In the genomic region with DNA sequence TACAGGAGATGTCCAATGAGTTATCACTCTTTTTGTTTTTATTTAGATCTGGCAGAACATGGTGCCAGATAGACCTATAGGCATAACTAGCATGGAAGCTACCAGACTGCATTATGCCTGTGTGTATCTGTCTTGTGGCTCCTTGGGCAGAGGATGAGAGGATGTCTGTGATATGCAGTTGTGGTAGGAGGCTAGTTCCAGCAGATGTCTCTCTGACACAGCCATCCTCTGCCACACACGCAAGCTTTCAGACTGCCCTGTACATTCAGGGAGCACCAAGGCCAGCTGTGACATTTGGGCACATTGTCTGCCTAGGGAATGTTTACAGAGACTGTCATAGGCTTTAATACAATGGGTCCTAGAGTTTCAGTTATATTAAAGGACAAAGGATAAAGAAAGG, we compare ENCODE assay signal across 20 mouse cellular contexts.
DNase-seq lines count a peak whose midpoint lies in the region; ATAC-seq lines count a peak whose summit lies in the region.
"Had no signal": no experiment of that assay in that cellular context is flagged by ENCODE, and none has a peak within 500 bp of the region (broad histone marks: within the 10 kb centered on the region; RNA-seq: fewer than 3 reads in every experiment).

No protein-coding gene starts in this region.

- H3K27me3 ChIP-seq in hindbrain, embryonic 15.5 days, result no peaks in the 10 kb centered on the region
- H3K27me3 ChIP-seq in hindbrain, embryonic 14.5 days (ENCODE audit: control insufficient read depth, insufficient read depth, low read length), result no peaks in the 10 kb centered on the region
- H3K27me3 ChIP-seq: hindbrain, embryonic 12.5 days had no signal

- intact Hi-C loops in left cerebral cortex, postnatal 14 days (cut with DNase I), result no loop called here
- intact Hi-C loops in left cerebral cortex, postnatal 10 days (cut with DNase I), result no loop called here

- 61% methylated on average over 1 of the region's 1 CpGs for WGBS in hindbrain, embryonic 15.5 days
- 65% methylated on average over 1 of the region's 1 CpGs for WGBS in hindbrain, embryonic 14.5 days

- no peak overlapping the region for H3K4me2 ChIP-seq in hindbrain, embryonic 15.5 days
- no peak overlapping the region for H3K4me2 ChIP-seq in hindbrain, embryonic 14.5 days (replicated peaks)
- H3K4me2 ChIP-seq: hindbrain, embryonic 12.5 days had no signal

- H3K9ac ChIP-seq in hindbrain, embryonic 15.5 days, result no peak overlapping the region
- H3K9ac ChIP-seq in hindbrain, embryonic 14.5 days, result no peak overlapping the region
- H3K9ac ChIP-seq: hindbrain, embryonic 12.5 days had no signal

- no peak for DNase-seq in hindbrain, embryonic 14.5 days (ENCODE audit: low spot score)
- DNase-seq in left cerebral cortex, postnatal 14 days (ENCODE audit: low spot score in 2 of 2), result peak; percentile 1 to 5
- DNase-seq in left cerebral cortex, postnatal 10 days (ENCODE audit: extremely low spot score in 1 of 2, low spot score in 2 of 2), result no peak
- peak; percentile 25 to 26 for DNase-seq in right cerebral cortex, postnatal 10 days (ENCODE audit: low spot score in 2 of 2)
- DNase-seq in right cerebral cortex, postnatal 14 days, result no peak
- DNase-seq in telencephalon, adult 2 months (ENCODE audit: low read depth, low spot score), result peak; percentile 3
- no peak for DNase-seq in gastrocnemius, postnatal 4 days (ENCODE audit: low spot score in 2 of 2)
- DNase-seq: adrenal gland, adult 8-10 months; cerebellum, adult 8-10 months; gastrocnemius, postnatal 36 days; kidney, adult 18-20 months; kidney, postnatal 25 days; lung, adult 2 months; thymus, postnatal 25 days had no signal

- H3K4me1 ChIP-seq in hindbrain, embryonic 15.5 days (replicated peaks), result no peaks in the 10 kb centered on the region
- H3K4me1 ChIP-seq in hindbrain, embryonic 14.5 days (replicated peaks; ENCODE audit: control insufficient read depth, insufficient read depth, low read length), result no peaks in the 10 kb centered on the region
- H3K4me1 ChIP-seq: embryonic facial prominence, embryonic 10.5 days; hindbrain, embryonic 12.5 days had no signal

- H3K36me3 ChIP-seq in hindbrain, embryonic 15.5 days, result no peaks in the 10 kb centered on the region
- H3K36me3 ChIP-seq in hindbrain, embryonic 14.5 days (replicated peaks; ENCODE audit: control insufficient read depth, insufficient read depth), result no peaks in the 10 kb centered on the region
- H3K36me3 ChIP-seq: embryonic facial prominence, embryonic 10.5 days; hindbrain, embryonic 12.5 days had no signal

- H3K27ac ChIP-seq in hindbrain, embryonic 15.5 days (replicated peaks), result no peak overlapping the region
- no peak overlapping the region for H3K27ac ChIP-seq in hindbrain, embryonic 14.5 days
- H3K27ac ChIP-seq: embryonic facial prominence, embryonic 10.5 days; hindbrain, embryonic 12.5 days; stomach, postnatal 0 days had no signal

- H3K4me3 ChIP-seq in hindbrain, embryonic 15.5 days, result no peak overlapping the region
- no peak overlapping the region for H3K4me3 ChIP-seq in hindbrain, embryonic 14.5 days (replicated peaks; ENCODE audit: low read length)
- H3K4me3 ChIP-seq: embryonic facial prominence, embryonic 10.5 days; erythroblast, embryonic 14.5 days; hindbrain, embryonic 12.5 days had no signal

- ATAC-seq in hindbrain, embryonic 15.5 days (ENCODE audit: low FRiP score, low read depth), result peak; percentile 59
- ATAC-seq in hindbrain, embryonic 14.5 days (ENCODE audit: low FRiP score), result no peak
- ATAC-seq: forebrain, embryonic 16.5 days had no signal

- no peaks in the 10 kb centered on the region for H3K9me3 ChIP-seq in hindbrain, embryonic 15.5 days
- H3K9me3 ChIP-seq in hindbrain, embryonic 14.5 days (ENCODE audit: control insufficient read depth, low read length), result no peaks in the 10 kb centered on the region
- H3K9me3 ChIP-seq: embryonic facial prominence, embryonic 10.5 days; hindbrain, embryonic 12.5 days had no signal

Comparison
In these comparisons a context has a peak if more than half of its experiments do, and no peak if none do; other contexts are left out.
1. DNase-seq: peak in left cerebral cortex, postnatal 14 days (2 of 2), right cerebral cortex, postnatal 10 days (2 of 2) and telencephalon, adult 2 months (single experiment); none in hindbrain, embryonic 14.5 days (single experiment), left cerebral cortex, postnatal 10 days (0 of 2), right cerebral cortex, postnatal 14 days (single experiment) and gastrocnemius, postnatal 4 days (0 of 2).